Mouse (Mus musculus): ENCODE measurements around the gene Tesk1. TPM values are rescaled to one million over a fixed set of nuclear protein-coding genes. Genes with fewer than 3 reads are reported as not detected.

The Tesk1 gene
- polyA plus RNA-seq (2014; fragmentation: Illumina TruSeq; extraction: RNeasy Lipid Tissue Mini Kit (QIAGEN cat#74804); ENCODE audit: low read depth, low replicate concordance) = 47.5 TPM

GRCm38 (mm10) chr4:43441639-43442038 lies at the start of gene Tesk1:
Gene Tesk1 (plus strand): TSS chr4:43441939.

DNA sequence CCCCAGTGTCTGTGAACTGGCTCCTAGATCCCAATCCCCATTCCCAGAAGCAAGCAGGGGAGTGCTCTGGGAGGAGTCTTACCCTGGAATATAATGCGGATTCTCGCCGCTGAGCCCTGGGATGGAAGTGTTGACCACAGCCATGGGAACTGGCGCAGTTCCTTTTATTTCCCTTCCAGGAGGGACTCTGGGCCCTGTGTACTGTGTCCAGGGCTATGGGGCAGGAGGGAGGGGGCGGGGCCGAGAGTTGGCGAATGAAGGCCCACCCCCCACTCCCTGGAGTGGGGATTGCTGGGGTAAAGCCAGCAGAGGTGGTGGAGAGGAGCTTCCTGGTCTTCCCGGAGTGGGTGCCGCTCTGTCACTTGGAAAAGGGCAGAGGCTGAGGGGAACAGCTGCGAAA lies 12.8 kb upstream of the Tesk1 start, which contains the start of gene Fam166b:
Gene Fam166b, minus strand, starts transcription at position 189 of the 400 bp plus-strand sequence.

GRCm38 (mm10) chr4:43454041-43454836 lies 12.5 kb downstream of the Tesk1 start, which contains the start of gene Cd72:
Gene Cd72 (minus strand): TSS chr4:43454628.

DNA sequence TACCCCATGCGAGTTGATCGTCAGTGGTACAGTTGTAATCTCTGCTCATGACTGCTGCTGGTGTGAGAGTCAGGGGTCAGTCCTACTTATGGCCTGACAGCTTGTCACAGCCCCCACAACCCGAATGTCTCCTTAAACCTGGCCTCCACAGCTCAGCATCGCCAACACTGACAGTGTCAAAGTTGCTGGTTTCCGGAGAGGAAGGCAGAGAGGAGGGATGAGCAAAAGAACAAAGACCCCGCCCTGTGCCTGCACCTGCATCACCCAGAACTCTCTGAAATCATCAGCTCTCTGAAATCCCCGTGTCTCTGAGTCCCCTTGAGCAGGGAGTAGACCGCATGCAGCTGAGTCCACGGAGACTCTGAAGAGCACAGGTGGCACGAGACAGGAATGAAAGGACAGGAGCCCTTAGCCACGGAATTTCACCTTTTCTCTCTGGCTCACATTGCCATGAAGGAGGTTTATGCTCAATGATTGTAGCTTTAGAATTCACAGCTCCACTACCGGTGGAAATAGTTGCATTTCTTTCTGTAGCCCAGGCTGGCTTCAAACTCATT lies 41.9 kb downstream of the Tesk1 start, which contains the start of gene Sit1:
Gene Sit1, minus strand, starts transcription at position 200 of the 557 bp plus-strand sequence.

DNA sequence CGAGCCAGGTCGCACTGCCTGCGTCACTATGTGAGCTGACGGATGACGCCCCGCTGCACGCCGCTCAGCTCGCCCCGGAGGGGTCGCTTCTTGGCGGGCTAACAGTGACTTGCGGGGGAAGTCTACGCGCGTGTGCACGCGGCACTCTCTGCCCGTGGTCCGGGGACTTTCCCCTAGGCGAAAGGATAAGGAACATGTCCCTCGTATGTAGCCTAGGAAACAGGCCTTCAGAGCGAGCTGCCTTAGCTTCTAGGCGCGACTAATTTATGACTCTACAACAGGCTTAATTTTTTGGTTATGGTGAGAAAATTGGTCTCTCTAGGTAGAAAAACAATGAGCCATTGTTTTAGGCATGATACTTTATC lies 51.1 kb downstream of the Tesk1 start, which contains the start of gene Ccdc107:
Gene Ccdc107, plus strand, starts transcription at position 80 of the 365 bp plus-strand sequence.

Other genes with a start within 250 kb of the Tesk1 start
- gene Atp8b5, start 174.8 kb upstream of the Tesk1 start, polyA plus RNA-seq (2014; fragmentation: Illumina TruSeq; extraction: RNeasy Lipid Tissue Mini Kit (QIAGEN cat#74804); ENCODE audit: low read depth, low replicate concordance) = 1.4 TPM
- gene Rusc2, start 60.0 kb upstream of the Tesk1 start, polyA plus RNA-seq (2014; fragmentation: Illumina TruSeq; extraction: RNeasy Lipid Tissue Mini Kit (QIAGEN cat#74804); ENCODE audit: low read depth, low replicate concordance) = 17.7 TPM
- 3.9 TPM for gene Fam166b, start 12.8 kb upstream of the Tesk1 start, polyA plus RNA-seq (2014; fragmentation: Illumina TruSeq; extraction: RNeasy Lipid Tissue Mini Kit (QIAGEN cat#74804); ENCODE audit: low read depth, low replicate concordance)
- gene Cd72, start 12.7 kb downstream of the Tesk1 start, polyA plus RNA-seq (2014; fragmentation: Illumina TruSeq; extraction: RNeasy Lipid Tissue Mini Kit (QIAGEN cat#74804); ENCODE audit: low read depth, low replicate concordance) = 6.7 TPM
- gene Sit1, start 41.8 kb downstream of the Tesk1 start, polyA plus RNA-seq (2014; fragmentation: Illumina TruSeq; extraction: RNeasy Lipid Tissue Mini Kit (QIAGEN cat#74804); ENCODE audit: low read depth, low replicate concordance) = not detected
- 55.0 TPM for gene Ccdc107, start 51.0 kb downstream of the Tesk1 start, polyA plus RNA-seq (2014; fragmentation: Illumina TruSeq; extraction: RNeasy Lipid Tissue Mini Kit (QIAGEN cat#74804); ENCODE audit: low read depth, low replicate concordance)
- gene Arhgef39, start 57.8 kb downstream of the Tesk1 start, polyA plus RNA-seq (2014; fragmentation: Illumina TruSeq; extraction: RNeasy Lipid Tissue Mini Kit (QIAGEN cat#74804); ENCODE audit: low read depth, low replicate concordance) = 1.2 TPM
- gene Car9, start 65.0 kb downstream of the Tesk1 start, polyA plus RNA-seq (2014; fragmentation: Illumina TruSeq; extraction: RNeasy Lipid Tissue Mini Kit (QIAGEN cat#74804); ENCODE audit: low read depth, low replicate concordance) = 0.72 TPM
- 128 TPM for gene Tpm2, start 81.8 kb downstream of the Tesk1 start, polyA plus RNA-seq (2014; fragmentation: Illumina TruSeq; extraction: RNeasy Lipid Tissue Mini Kit (QIAGEN cat#74804); ENCODE audit: low read depth, low replicate concordance)
- gene Creb3, start 120.4 kb downstream of the Tesk1 start, polyA plus RNA-seq (2014; fragmentation: Illumina TruSeq; extraction: RNeasy Lipid Tissue Mini Kit (QIAGEN cat#74804); ENCODE audit: low read depth, low replicate concordance) = 45.7 TPM
- gene Tln1, start 120.8 kb downstream of the Tesk1 start, polyA plus RNA-seq (2014; fragmentation: Illumina TruSeq; extraction: RNeasy Lipid Tissue Mini Kit (QIAGEN cat#74804); ENCODE audit: low read depth, low replicate concordance) = 59.0 TPM
- 40.1 TPM for gene Rgp1, start 136.8 kb downstream of the Tesk1 start, polyA plus RNA-seq (2014; fragmentation: Illumina TruSeq; extraction: RNeasy Lipid Tissue Mini Kit (QIAGEN cat#74804); ENCODE audit: low read depth, low replicate concordance)
- gene Gba2, start 136.9 kb downstream of the Tesk1 start, polyA plus RNA-seq (2014; fragmentation: Illumina TruSeq; extraction: RNeasy Lipid Tissue Mini Kit (QIAGEN cat#74804); ENCODE audit: low read depth, low replicate concordance) = 12.9 TPM
- gene Msmp, start 142.6 kb downstream of the Tesk1 start, polyA plus RNA-seq (2014; fragmentation: Illumina TruSeq; extraction: RNeasy Lipid Tissue Mini Kit (QIAGEN cat#74804); ENCODE audit: low read depth, low replicate concordance) = 0.79 TPM
- 30.2 TPM for gene Npr2, start 190.0 kb downstream of the Tesk1 start, polyA plus RNA-seq (2014; fragmentation: Illumina TruSeq; extraction: RNeasy Lipid Tissue Mini Kit (QIAGEN cat#74804); ENCODE audit: low read depth, low replicate concordance)
- gene Spag8, start 211.7 kb downstream of the Tesk1 start, polyA plus RNA-seq (2014; fragmentation: Illumina TruSeq; extraction: RNeasy Lipid Tissue Mini Kit (QIAGEN cat#74804); ENCODE audit: low read depth, low replicate concordance) = 3.8 TPM
- gene Hint2, start 214.5 kb downstream of the Tesk1 start, polyA plus RNA-seq (2014; fragmentation: Illumina TruSeq; extraction: RNeasy Lipid Tissue Mini Kit (QIAGEN cat#74804); ENCODE audit: low read depth, low replicate concordance) = 120 TPM
- gene Tmem8b, start 227.0 kb downstream of the Tesk1 start, polyA plus RNA-seq (2014; fragmentation: Illumina TruSeq; extraction: RNeasy Lipid Tissue Mini Kit (QIAGEN cat#74804); ENCODE audit: low read depth, low replicate concordance) = 11.5 TPM
- gene Fam221b, start 227.2 kb downstream of the Tesk1 start, polyA plus RNA-seq (2014; fragmentation: Illumina TruSeq; extraction: RNeasy Lipid Tissue Mini Kit (QIAGEN cat#74804); ENCODE audit: low read depth, low replicate concordance) = 4.8 TPM